19 mouse cellular contexts compared by ENCODE assay signal in the genomic region with DNA sequence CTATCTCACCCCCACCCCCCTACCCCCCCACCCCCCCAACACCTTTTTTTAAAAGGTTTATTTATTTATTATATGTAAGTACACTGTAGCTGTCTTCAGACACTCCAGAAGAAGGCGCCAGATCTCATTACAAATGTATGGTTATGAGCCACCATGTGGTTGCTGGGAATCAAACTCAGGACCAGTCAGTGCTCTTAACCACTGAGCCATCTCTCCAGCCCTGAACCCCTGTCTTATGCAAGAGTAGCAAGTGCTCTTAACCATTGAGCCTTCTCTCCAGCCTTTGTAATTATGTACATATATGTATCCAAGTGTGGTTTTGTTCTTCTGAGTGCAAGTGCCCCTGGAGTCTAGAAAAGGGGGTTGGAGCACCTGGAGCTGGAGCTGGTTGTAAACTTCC. TPM values are rescaled to one million over a fixed set of nuclear protein-coding genes. Genes with fewer than 3 reads are reported as not detected.
DNase-seq lines count a peak whose midpoint lies in the region; TF ChIP-seq lines count a peak whose summit lies in the region.
"Had no signal": no experiment of that assay in that cellular context is flagged by ENCODE, and none has a peak within 500 bp of the region (broad histone marks: within the 10 kb centered on the region; RNA-seq: fewer than 3 reads in every experiment).

No protein-coding gene starts in this region.

- no peak overlapping the region for H3K27ac ChIP-seq in layer of hippocampus, adult 2 months
- H3K27ac ChIP-seq: embryonic facial prominence, embryonic 13.5 days; hindbrain, embryonic 12.5 days; liver, embryonic 14.5 days; stomach, postnatal 0 days had no signal

- 0 out of 2 replicates have a peak, but pooled peaks have one; percentile 5 for TF ChIP-seq CTCF in layer of hippocampus, adult 2 months (conservative IDR thresholded peaks at IDR 0.05)

- H3K4me3 ChIP-seq in layer of hippocampus, adult 2 months: no peak overlapping the region
- H3K4me3 ChIP-seq: embryonic facial prominence, embryonic 13.5 days; hindbrain, embryonic 12.5 days had no signal

- no peak for DNase-seq in layer of hippocampus, adult 2 months (ENCODE audit: low spot score in 2 of 2)
- DNase-seq in layer of hippocampus, postnatal 25 days (ENCODE audit: extremely low spot score in 1 of 2, low spot score in 1 of 2): no peak
- peak; percentile 44 for DNase-seq in thymus, postnatal 14 days
- DNase-seq in thymus, adult 18-20 months: no peak
- peak; percentile 44 for DNase-seq in T-cell, adult 2 months (ENCODE audit: low spot score)
- peak; percentile 52 for DNase-seq in thymus, postnatal 4 days
- DNase-seq in left cerebral cortex, adult 11 months (ENCODE audit: low spot score): no peak
- DNase-seq in frontal cortex, postnatal 14 days (ENCODE audit: low spot score in 2 of 2): no peak
- DNase-seq: cerebellum, adult 9-10 months; gastrocnemius, postnatal 14 days; kidney, adult 8-10 months; kidney, postnatal 14 days; right cerebral cortex, postnatal 4 days had no signal

RNA-seq across cellular contexts. Expression of a gene that starts 1.9 kb away (rescaled TPM):
- 10 to 100 TPM; 82.8 to 93.0 TPM for total RNA-seq in layer of hippocampus, adult 2 months (2021)
- total RNA-seq in layer of hippocampus, postnatal 25 days (2021): 10 to 100 TPM; 83.1 to 87.8 TPM

RNA-seq across cellular contexts. Expression of a gene that starts 10.3 kb away (rescaled TPM):
- 10 to 100 TPM; 80.0 to 88.2 TPM for total RNA-seq in layer of hippocampus, adult 2 months (2021)
- total RNA-seq in layer of hippocampus, postnatal 25 days (2021): 10 to 100 TPM; 67.6 to 85.2 TPM

RNA-seq across cellular contexts. Expression of a gene that starts 25.3 kb away (rescaled TPM):
- 10 to 100 TPM; 20.6 to 21.0 TPM for total RNA-seq in layer of hippocampus, adult 2 months (2021)
- 10 to 100 TPM; 20.6 to 22.0 TPM for total RNA-seq in layer of hippocampus, postnatal 25 days (2021)

RNA-seq across cellular contexts. Expression of a gene that starts 44.1 kb away (rescaled TPM):
- 1 to 10 TPM; 6.8 to 7.4 TPM for total RNA-seq in layer of hippocampus, adult 2 months (2021)
- total RNA-seq in layer of hippocampus, postnatal 25 days (2021): 1 to 10 TPM; 7.7 to 8.2 TPM

RNA-seq across cellular contexts. Expression of a gene that starts 51.5 kb away (rescaled TPM):
- not detected for total RNA-seq in layer of hippocampus, adult 2 months (2021)
- not detected for total RNA-seq in layer of hippocampus, postnatal 25 days (2021)
- total RNA-seq: adrenal gland, adult 18-20 months; gastrocnemius, postnatal 14 days; left cerebral cortex, adult 8-10 months had no signal

Comparison
In these comparisons a context has a peak if more than half of its experiments do, and no peak if none do; other contexts are left out.
1. DNase-seq: peak in thymus, postnatal 14 days (single experiment), T-cell, adult 2 months (single experiment) and thymus, postnatal 4 days (single experiment); none in layer of hippocampus, adult 2 months (0 of 2), layer of hippocampus, postnatal 25 days (0 of 2), thymus, adult 18-20 months (0 of 2), left cerebral cortex, adult 11 months (single experiment) and frontal cortex, postnatal 14 days (0 of 2).